Mouse (Mus musculus) G1E (cell line): ENCODE measurements around the gene Ak1. TPM values are rescaled to one million over a fixed set of nuclear protein-coding genes. Genes with fewer than 3 reads are reported as not detected.

ENCODE experiments used
- ATAC-seq: 2 replicates; pipeline ENCODE4 v1.8.0; 2016; ENCODE audit warnings: mild to moderate bottlenecking; ENCODE audit not compliant: insufficient number of reproducible peaks, poor library complexity, low FRiP score, severe bottlenecking; ENCODE audit errors: extremely low read depth
- DNase-seq: peaks from one replicate; pipeline ENCODE4 v3.0.0; 2012; ENCODE audit warnings: low spot score
- H3K27me3 ChIP-seq: 2 replicates; pipeline ENCODE4 v1.6.1; 2012; ENCODE audit warnings: mild to moderate bottlenecking, low read length, inconsistent platforms; ENCODE audit not compliant: insufficient read depth
- H3K36me3 ChIP-seq: replicated peaks from 2 replicates; pipeline ENCODE3; 2012; ENCODE audit warnings: mild to moderate bottlenecking, inconsistent platforms
- H3K4me1 ChIP-seq: 2 replicates; pipeline ENCODE4 v1.6.1; 2012; ENCODE audit warnings: low read depth, low read length, inconsistent platforms, mixed read lengths; ENCODE audit not compliant: insufficient read depth
- H3K4me3 ChIP-seq: 2 replicates; pipeline ENCODE4 v1.5.1; 2012; ENCODE audit warnings: low read depth, mild to moderate bottlenecking, inconsistent platforms, low read length, moderate library complexity, mixed read lengths
- H3K9me3 ChIP-seq: replicated peaks from 2 replicates; pipeline ENCODE4 v1.6.1; 2012; ENCODE audit warnings: inconsistent platforms
- CTCF ChIP-seq: IDR thresholded peaks from 2 replicates; pipeline ENCODE4 v1.5.1; 2012; ENCODE audit warnings: low read depth, low read length, inconsistent platforms, mixed read lengths
- GATA1 ChIP-seq: IDR thresholded peaks from 2 replicates; pipeline ENCODE4 v1.6.1; 2012; ENCODE audit warnings: borderline replicate concordance, low read length, inconsistent platforms, mixed read lengths
- GATA2 ChIP-seq: IDR thresholded peaks from 2 replicates; pipeline ENCODE4 v1.6.1; 2012; ENCODE audit warnings: low read depth, low read length, inconsistent platforms, borderline replicate concordance
- POLR2AphosphoS5 ChIP-seq: IDR thresholded peaks from 2 replicates; pipeline ENCODE4 v1.6.1; 2012; ENCODE audit warnings: low read depth, low read length, inconsistent platforms; ENCODE audit not compliant: insufficient replicate concordance
- TAL1 ChIP-seq: conservative IDR thresholded peaks from 2 replicates; pipeline ENCODE4 v1.6.1; 2012; ENCODE audit warnings: low read depth, low read length, inconsistent platforms, mixed read lengths
- polyA plus RNA-seq: library from polyadenylated mRNA; stranded (reverse); fragments of >175 nt; gene quantifications from 2 replicates; pipeline ENCODE4 v1.2.3, GENCODE M21; 2012
- total RNA-seq, 2 experiments: library from RNA; stranded (forward) in 1 of 2; stranded (reverse) in 1 of 2; fragments of 200-1000 nt in 1 of 2; fragments of >200 nt in 1 of 2; fragmentation: Nextera tagmentation in 1 of 2; gene quantifications; 2 replicates each; pipeline ENCODE4 v1.2.3; 2014 to 2017

Ak1 gene
- total and polyA plus RNA-seq, 3 experiments = 0.44 to 0.56 TPM; not detected in 1

DNA sequence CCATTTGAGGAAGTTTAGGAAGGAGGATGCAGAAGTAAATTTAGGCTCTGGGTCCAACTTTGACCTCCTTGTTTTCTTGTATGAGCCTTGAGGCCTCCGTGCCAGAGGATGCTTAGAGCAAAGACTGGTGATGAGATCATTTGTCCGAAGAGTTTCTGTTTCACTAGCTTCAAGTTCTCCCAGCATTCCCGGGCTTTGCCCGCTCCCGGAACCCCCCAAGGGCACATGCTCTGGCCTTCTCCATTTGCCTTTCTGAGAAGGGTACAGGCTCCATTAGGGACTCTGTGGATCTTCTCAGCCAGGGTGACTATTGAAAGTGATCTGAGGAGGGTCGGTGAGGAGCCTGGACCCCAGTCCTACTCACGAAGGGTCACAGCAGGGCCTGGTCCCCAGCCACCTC, 25.8 kb downstream of the Ak1 start:
- TF ChIP-seq POLR2AphosphoS5 (no peak), TAL1 (no peak), GATA2 (no peak), CTCF (no peak), GATA1 (no peak)
- Histone ChIP-seq H3K36me3 (peaks cover 14% of the 10 kb centered on the region), H3K4me3 (no peak overlapping the region), H3K9me3 (no peaks in the 10 kb centered on the region), H3K4me1 (peaks cover 34% of the 10 kb centered on the region), H3K27me3 (no peaks in the 10 kb centered on the region; the same call in 1 of the 2 replicates)
- ATAC-seq (no peak), DNase-seq (no peak)

DNA sequence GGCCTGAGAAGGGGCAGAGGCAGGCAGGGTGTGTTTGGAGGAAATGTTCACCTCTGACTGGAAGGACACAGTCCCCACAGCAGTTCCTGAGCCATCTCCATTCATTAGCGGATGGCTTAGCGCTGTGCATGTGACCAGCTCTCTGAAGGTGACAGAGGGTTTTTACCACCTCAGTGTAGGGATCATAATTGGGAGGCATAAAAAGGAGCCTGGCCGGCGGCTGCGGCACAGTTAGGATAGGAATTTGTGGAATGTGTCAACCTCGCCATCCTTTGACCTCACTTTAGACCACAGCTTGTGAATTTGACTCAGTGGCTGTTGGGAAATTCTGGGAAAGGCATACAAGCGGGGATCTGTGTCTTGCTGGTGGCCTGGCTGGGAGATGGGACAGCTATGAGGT, 32.2 kb downstream of the Ak1 start:
- no peak overlapping the region for H3K4me3 ChIP-seq
- H3K9me3 ChIP-seq = no peaks in the 10 kb centered on the region
- DNase-seq = no peak
- no peak for ATAC-seq
- TF ChIP-seq TAL1 (no peak), POLR2AphosphoS5 (no peak), CTCF (no peak), GATA1 (no peak), GATA2 (no peak)
- peaks cover 54% of the 10 kb centered on the region for H3K4me1 ChIP-seq
- H3K27me3 ChIP-seq = no peaks in the 10 kb centered on the region
- peaks cover 35% of the 10 kb centered on the region for H3K36me3 ChIP-seq

DNA sequence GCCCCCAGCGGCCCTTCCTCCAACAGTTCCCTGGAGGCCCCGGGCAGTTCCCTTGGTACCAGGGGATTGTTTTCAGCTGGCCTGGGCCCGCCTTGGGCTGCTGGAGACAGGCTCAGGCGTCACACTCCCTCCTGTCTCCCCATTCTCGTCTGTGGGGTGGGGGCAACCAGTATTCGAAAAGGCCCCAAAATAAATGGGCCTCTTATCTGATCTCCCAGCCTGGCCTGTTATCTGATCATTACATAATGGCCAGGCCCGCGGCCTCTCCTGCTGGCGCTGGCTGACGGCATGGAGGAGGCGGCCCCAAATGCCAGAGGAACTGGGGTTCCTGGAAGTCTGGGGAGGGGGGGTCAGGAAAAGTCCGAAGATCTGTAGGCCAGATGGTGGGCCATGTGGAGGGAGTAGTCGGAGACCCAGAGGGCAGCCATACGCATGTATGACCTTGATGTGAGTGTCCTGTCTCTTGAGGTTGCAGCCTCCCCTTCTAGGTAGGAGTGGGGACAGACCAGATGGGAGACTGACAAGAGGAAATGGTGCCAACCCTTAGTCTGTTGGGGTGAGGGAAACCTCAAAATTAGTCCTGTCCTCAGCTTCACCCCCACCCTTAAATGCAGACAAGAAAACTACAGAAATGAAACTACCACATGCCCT, 33.3 kb downstream of the Ak1 start:
- H3K4me1 ChIP-seq = peaks cover 62% of the 10 kb centered on the region
- TF ChIP-seq TAL1 = no peak
- TF ChIP-seq CTCF = no peak
- no peak for TF ChIP-seq GATA2
- no peak for TF ChIP-seq POLR2AphosphoS5
- TF ChIP-seq GATA1 = no peak

DNA sequence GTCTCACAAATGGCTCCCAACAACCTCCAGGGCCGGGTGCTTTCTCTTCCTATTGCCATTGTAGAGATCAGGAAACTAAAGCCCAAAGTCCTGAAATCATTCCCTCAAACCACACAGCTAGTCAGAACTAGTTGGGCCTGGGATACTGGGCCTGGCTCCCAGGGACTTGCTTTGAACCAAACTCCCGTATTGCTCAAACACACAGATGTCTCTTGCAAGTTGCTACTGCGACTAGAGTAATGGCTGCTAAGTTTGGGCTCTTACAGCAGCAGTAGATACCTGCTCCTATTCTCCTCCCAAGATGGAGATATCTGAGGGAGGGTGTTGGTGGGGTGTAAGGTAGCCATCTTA, 33.8 kb downstream of the Ak1 start:
- ATAC-seq = no peak
- Histone ChIP-seq H3K4me3 (no peak overlapping the region; the same call in 1 of the 2 replicates), H3K36me3 (peaks cover 33% of the 10 kb centered on the region), H3K4me1 (peaks cover 66% of the 10 kb centered on the region), H3K27me3 (no peaks in the 10 kb centered on the region), H3K9me3 (no peaks in the 10 kb centered on the region)
- TF ChIP-seq TAL1 (no peak), POLR2AphosphoS5 (no peak), GATA2 (no peak), GATA1 (no peak), CTCF (no peak)
- DNase-seq = no peak

More for the DNA sequence above, 33.3 kb downstream of the Ak1 start:
- peak; percentile 49; the same call in 1 of the 2 replicates for ATAC-seq
- H3K4me3 ChIP-seq = peak overlapping the region; percentile 49; the same call in 1 of the 2 replicates
- H3K9me3 ChIP-seq = no peaks in the 10 kb centered on the region
- no peaks in the 10 kb centered on the region for H3K27me3 ChIP-seq
- peak; percentile 68 for DNase-seq
- peaks cover 33% of the 10 kb centered on the region for H3K36me3 ChIP-seq

DNA sequence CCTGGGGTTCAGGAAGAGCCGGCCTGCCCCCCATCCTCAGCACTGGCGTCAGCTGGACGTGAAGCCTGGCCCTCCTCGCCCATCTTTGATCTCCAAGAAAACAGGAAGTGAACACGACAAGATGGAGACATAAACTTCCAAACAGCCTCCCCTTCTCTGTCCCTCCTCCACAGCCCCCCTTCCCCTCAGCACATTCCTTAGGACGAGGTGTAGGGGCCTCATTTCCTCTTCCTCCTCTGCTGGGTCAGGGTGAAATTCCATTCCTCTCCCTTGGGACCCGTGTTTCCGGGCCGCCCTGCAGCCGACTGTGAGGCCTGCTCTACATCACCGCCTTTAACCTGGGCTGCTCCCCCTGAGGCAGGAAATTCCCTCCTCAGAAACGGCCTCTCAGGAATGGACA, 34.3 kb downstream of the Ak1 start:
- Histone ChIP-seq H3K4me1 (peaks cover 69% of the 10 kb centered on the region), H3K36me3 (peaks cover 32% of the 10 kb centered on the region), H3K9me3 (no peaks in the 10 kb centered on the region), H3K27me3 (no peaks in the 10 kb centered on the region), H3K4me3 (peak overlapping the region; percentile 8; the same call in 1 of the 2 replicates)
- ATAC-seq (no peak), DNase-seq (no peak)
- TF ChIP-seq TAL1 = no peak
- no peak for TF ChIP-seq CTCF
- no peak for TF ChIP-seq GATA1
- no peak for TF ChIP-seq GATA2
- TF ChIP-seq POLR2AphosphoS5 = no peak

DNA sequence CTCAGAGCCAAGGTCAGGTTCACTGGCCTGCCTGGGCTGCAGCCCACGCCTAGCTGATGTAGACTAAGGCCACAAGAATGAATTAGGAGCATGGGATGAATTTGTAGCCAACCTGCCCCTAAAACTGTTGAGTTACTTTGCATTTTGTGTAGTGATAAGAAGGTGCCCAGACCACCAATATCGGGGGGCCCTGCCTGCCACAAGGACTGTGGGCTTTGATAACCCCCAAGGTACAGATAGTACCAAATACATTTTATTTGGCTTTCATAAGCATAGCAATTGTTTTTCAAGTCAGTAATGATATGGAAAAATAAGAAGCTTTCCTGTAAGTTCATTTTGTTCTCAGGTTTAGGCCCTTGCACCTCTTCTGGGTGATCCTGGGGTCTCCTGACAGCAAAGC, 37.3 kb downstream of the Ak1 start:
- peak overlapping the region; percentile 50; the same call in 1 of the 2 replicates for H3K4me3 ChIP-seq
- no peak for TF ChIP-seq GATA1
- peak; percentile 29; the same call in 1 of the 2 replicates for TF ChIP-seq TAL1
- H3K4me1 ChIP-seq = peaks cover 75% of the 10 kb centered on the region
- DNase-seq = peak; percentile 24
- ATAC-seq = no peak
- no peaks in the 10 kb centered on the region; the same call in 1 of the 2 replicates for H3K27me3 ChIP-seq
- peaks cover 35% of the 10 kb centered on the region for H3K36me3 ChIP-seq
- H3K9me3 ChIP-seq = no peaks in the 10 kb centered on the region
